Mouse (Mus musculus) hindbrain, embryonic 14.5 days (tissue): ENCODE data around the gene Supt5. TPM values are rescaled to one million over a fixed set of nuclear protein-coding genes. Genes with fewer than 3 reads are reported as not detected.
A peak's percentile ranks its signal among the peaks of the same experiment; 100 is the strongest.

ENCODE experiments used
- ATAC-seq: fragments of 200-750 bp; cut with Nextera tagmentation; 2 replicates; pipeline ENCODE4 v1.8.0; 2017; ENCODE audit warnings: moderate number of reproducible peaks, mild to moderate bottlenecking, moderate TSS enrichment, moderate library complexity; ENCODE audit not compliant: low FRiP score
- DNase-seq: peaks from one replicate; pipeline ENCODE4 v3.0.0-alpha.2; 2015; ENCODE audit warnings: low spot score
- H3K27ac ChIP-seq: fragments of 300-500 bp; sonication (generic); 2 replicates; pipeline ENCODE4 v1.5.1; 2014; ENCODE audit warnings: mild to moderate bottlenecking, moderate library complexity
- H3K27me3 ChIP-seq: fragments of 300-500 bp; sonication (generic); 2 replicates; pipeline ENCODE4 v1.6.1; 2014; ENCODE audit warnings: mild to moderate bottlenecking, low read length, mixed read lengths; ENCODE audit not compliant: control insufficient read depth, insufficient read depth
- H3K36me3 ChIP-seq: fragments of 300-500 bp; sonication (generic); replicated peaks from 2 replicates; pipeline ENCODE4 v1.6.1; 2014; ENCODE audit not compliant: control insufficient read depth, insufficient read depth
- H3K4me1 ChIP-seq: fragments of 300-500 bp; sonication (generic); replicated peaks from 2 replicates; pipeline ENCODE4 v1.6.1; 2014; ENCODE audit warnings: antibody characterized with exemption, low read length, mixed read lengths; ENCODE audit not compliant: control insufficient read depth, insufficient read depth
- H3K4me2 ChIP-seq: fragments of 300-500 bp; sonication (generic); replicated peaks from 2 replicates; pipeline ENCODE4 v1.6.1; 2014; ENCODE audit warnings: mild to moderate bottlenecking, moderate library complexity
- H3K4me3 ChIP-seq: fragments of 300-500 bp; sonication (generic); replicated peaks from 2 replicates; pipeline ENCODE4 v1.5.1; 2014; ENCODE audit warnings: mild to moderate bottlenecking, low read length
- H3K9ac ChIP-seq: fragments of 300-500 bp; sonication (generic); 2 replicates; pipeline ENCODE4 v1.6.1; 2014
- H3K9me3 ChIP-seq: fragments of 300-500 bp; sonication (generic); 2 replicates; pipeline ENCODE4 v1.6.1; 2016; ENCODE audit warnings: low read length; ENCODE audit not compliant: control insufficient read depth
- WGBS: fragments of 180-500 bp; shearing (Covaris S2); extraction: QIAGEN DNeasy Blood & Tissue Kit; methylation state at CpG from one replicate; pipeline ENCODE4 v1.1.7; 2014; 5-methylcytosine and 5-hydroxymethylcytosine counted together
- polyA plus RNA-seq: library from polyadenylated mRNA; unstranded; fragments of >200 nt; fragmentation: Nextera tagmentation; extraction: Ambion mirVana; gene quantifications from 2 replicates; pipeline ENCODE4 v1.2.1, GENCODE M21; 2014

The Supt5 gene
- polyA plus RNA-seq, 1 experiment from 2014 or later = 75.2 TPM

DNA sequence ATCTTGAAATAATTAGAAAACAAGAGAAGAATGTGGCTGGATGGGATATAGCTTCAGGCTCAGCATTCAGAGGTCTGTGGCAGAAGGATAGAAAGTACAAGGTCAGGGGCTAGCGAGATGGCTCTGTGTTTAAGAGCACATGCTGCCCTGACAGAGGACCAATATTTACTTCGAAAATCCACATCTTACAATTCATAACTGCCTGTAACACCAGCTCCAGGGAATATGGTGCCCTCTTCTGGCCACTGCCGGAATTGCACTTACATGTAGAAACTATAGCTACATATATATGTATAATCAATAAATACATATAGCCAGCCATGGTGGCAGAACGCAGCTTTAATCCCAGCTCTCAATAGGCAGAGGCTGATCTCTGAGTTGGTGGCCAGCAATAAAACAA, 6.1 kb upstream of the Supt5 start:
- Histone ChIP-seq H3K4me3 (no peak overlapping the region), H3K9ac (no peak overlapping the region), H3K27me3 (no peaks in the 10 kb centered on the region), H3K9me3 (no peaks in the 10 kb centered on the region), H3K4me2 (no peak overlapping the region), H3K27ac (no peak overlapping the region), H3K4me1 (0 out of 2 replicates have a peak, but pooled peaks cover 2% of the 10 kb centered on the region), H3K36me3 (no peaks in the 10 kb centered on the region)
- ATAC-seq (peak; percentile 18; the same call in 1 of the 2 replicates), DNase-seq (peak; percentile 84)
- 4% methylated on average over 4 of the region's 4 CpGs for WGBS

DNA sequence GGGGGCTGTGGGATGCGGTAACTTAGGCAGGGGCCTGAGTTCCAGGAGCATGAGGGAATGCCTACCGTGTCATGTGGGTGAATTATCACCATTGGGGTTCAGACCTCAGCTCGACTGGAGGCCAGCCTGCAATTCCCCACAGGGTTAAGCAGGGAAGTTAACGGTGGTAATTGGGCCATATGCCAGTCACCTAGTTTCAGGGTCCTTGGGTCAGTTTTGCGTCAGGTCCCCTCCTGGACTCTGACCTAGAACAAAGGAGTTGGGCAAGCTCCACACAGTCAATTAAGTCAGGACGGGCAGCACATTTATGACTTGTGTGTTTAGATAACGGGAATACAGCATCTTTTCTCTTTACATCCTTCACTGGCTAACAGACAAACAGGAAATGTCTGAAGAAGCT, 2.8 kb upstream of the Supt5 start:
- Histone ChIP-seq H3K36me3 (no peaks in the 10 kb centered on the region), H3K4me1 (peaks cover 14% of the 10 kb centered on the region), H3K9ac (no peak overlapping the region), H3K27me3 (no peaks in the 10 kb centered on the region), H3K9me3 (no peaks in the 10 kb centered on the region), H3K27ac (no peak overlapping the region), H3K4me3 (no peak overlapping the region), H3K4me2 (no peak overlapping the region)
- DNase-seq (no peak), ATAC-seq (no peak)
- 46% methylated on average over 7 of the region's 7 CpGs for WGBS

DNA sequence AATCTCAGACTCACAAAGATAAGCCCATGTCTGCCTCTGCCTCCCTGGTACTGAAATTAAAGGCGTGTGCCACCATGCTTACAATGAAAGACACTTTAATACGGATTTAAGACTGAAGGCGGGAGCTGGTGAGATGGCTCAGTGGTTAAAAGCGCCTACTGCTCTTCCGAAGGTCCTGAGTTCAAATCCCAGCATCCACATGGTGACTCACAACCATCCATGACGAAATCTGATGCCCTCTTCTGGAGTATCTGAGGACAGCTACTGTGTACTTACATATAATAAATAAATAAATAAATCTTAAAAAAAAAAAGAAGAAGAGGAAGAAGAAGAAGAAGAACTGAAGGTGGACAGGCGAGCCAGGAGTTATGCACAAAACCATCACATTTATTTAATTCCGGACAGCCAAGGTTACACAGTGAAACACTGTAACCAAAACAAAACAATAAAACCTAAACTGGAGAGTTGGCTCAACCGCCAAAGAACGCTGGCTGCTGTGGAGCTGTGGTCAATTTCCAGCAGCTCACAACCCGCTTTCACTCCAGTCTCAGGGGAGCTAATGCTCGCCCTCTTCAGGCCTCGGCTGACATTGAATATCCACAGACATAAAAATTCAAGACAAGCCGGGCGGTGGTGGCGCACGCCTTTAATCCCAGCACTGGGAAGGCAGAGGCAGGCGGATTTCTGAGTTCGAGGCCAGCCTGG, 819 bp upstream of the Supt5 start:
- Histone ChIP-seq H3K36me3 (peaks cover 9% of the 10 kb centered on the region; the same call in 1 of the 2 replicates), H3K4me1 (peaks cover 14% of the 10 kb centered on the region), H3K27ac (peak overlapping the region; percentile 85), H3K9me3 (no peaks in the 10 kb centered on the region), H3K27me3 (no peaks in the 10 kb centered on the region), H3K9ac (peak overlapping the region; percentile 94), H3K4me2 (peak overlapping the region; percentile 93), H3K4me3 (peak overlapping the region; percentile 88)
- ATAC-seq (no peak), DNase-seq (no peak)
- WGBS = 78% methylated on average over 19 of the region's 19 CpGs

GRCm38 (mm10) chr7:28335471-28335870, 3.1 kb downstream of the Supt5 start:
- Histone ChIP-seq H3K4me2 (no peak overlapping the region), H3K27me3 (no peaks in the 10 kb centered on the region), H3K9ac (no peak overlapping the region), H3K4me3 (no peak overlapping the region), H3K9me3 (no peaks in the 10 kb centered on the region), H3K27ac (no peak overlapping the region), H3K4me1 (peaks cover 14% of the 10 kb centered on the region), H3K36me3 (peaks cover 30% of the 10 kb centered on the region)
- ATAC-seq = no peak
- WGBS = 89% methylated on average over 2 of the region's 2 CpGs
- no peak for DNase-seq

DNA sequence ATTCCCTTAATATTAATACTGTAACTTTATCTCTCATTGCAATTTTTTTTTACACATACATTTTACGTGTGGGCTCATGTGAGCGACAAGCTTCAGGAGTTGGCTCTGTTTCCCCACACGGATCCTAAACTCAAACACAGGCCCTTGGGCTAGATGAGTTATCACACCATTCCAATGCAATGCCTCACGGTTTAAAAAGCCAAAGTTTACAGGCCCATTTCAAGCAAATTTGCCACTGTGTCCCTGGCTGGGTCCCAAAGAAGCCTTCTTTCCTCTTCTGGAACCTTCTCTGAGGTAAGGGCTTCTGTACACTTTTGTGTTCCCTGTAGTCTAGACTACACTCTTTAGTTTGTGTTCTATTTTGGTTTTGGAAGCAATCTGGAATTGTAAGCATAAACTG, 4.0 kb downstream of the Supt5 start:
- H3K27ac ChIP-seq = no peak overlapping the region
- H3K4me3 ChIP-seq = no peak overlapping the region
- 92% methylated on average over 4 of the region's 4 CpGs for WGBS
- DNase-seq (no peak), ATAC-seq (no peak)
- H3K4me2 ChIP-seq = no peak overlapping the region
- H3K27me3 ChIP-seq = no peaks in the 10 kb centered on the region
- peaks cover 39% of the 10 kb centered on the region for H3K36me3 ChIP-seq
- no peaks in the 10 kb centered on the region for H3K9me3 ChIP-seq
- H3K4me1 ChIP-seq = peaks cover 14% of the 10 kb centered on the region
- H3K9ac ChIP-seq = no peak overlapping the region

DNA sequence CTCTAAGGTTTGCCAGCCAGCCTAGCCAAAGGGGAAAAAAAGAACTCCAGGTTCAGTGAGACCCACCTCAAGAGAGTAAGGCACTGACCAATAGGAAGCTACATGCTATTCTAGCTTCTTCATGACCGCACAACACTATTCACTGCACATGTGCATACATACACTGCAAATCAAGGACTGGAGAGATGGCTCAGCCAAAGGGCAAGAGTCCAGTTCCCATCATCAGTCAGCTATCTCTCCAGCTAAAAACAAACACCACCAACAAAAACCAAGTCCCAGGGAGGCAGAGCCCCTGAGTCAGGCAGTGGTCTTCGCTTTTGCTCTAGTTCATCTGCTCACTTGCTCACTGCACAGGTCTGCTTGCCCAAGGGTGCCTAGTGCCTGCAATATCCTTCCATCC, 10.3 kb downstream of the Supt5 start:
- H3K9me3 ChIP-seq = no peaks in the 10 kb centered on the region
- H3K4me2 ChIP-seq = no peak overlapping the region
- no peak overlapping the region for H3K27ac ChIP-seq
- H3K9ac ChIP-seq = no peak overlapping the region
- WGBS = 97% methylated on average over 2 of the region's 2 CpGs
- no peaks in the 10 kb centered on the region for H3K4me1 ChIP-seq
- DNase-seq (no peak), ATAC-seq (no peak)
- H3K4me3 ChIP-seq = no peak overlapping the region
- H3K27me3 ChIP-seq = no peaks in the 10 kb centered on the region
- H3K36me3 ChIP-seq = peaks cover 90% of the 10 kb centered on the region

GRCm38 (mm10) chr7:28326457-28326856, 12.1 kb downstream of the Supt5 start:
- DNase-seq (no peak), ATAC-seq (no peak)
- Histone ChIP-seq H3K4me1 (no peaks in the 10 kb centered on the region), H3K4me3 (no peak overlapping the region), H3K9ac (no peak overlapping the region), H3K36me3 (peaks cover 100% of the 10 kb centered on the region), H3K27ac (no peak overlapping the region), H3K27me3 (no peaks in the 10 kb centered on the region), H3K9me3 (no peaks in the 10 kb centered on the region), H3K4me2 (no peak overlapping the region)
- 85% methylated on average over 4 of the region's 4 CpGs for WGBS

GRCm38 (mm10) chr7:28325293-28325692, 13.3 kb downstream of the Supt5 start:
- no peak overlapping the region for H3K4me2 ChIP-seq
- H3K9ac ChIP-seq = no peak overlapping the region
- no peak for DNase-seq
- no peaks in the 10 kb centered on the region for H3K27me3 ChIP-seq
- 97% methylated on average over 8 of the region's 8 CpGs for WGBS
- peaks cover 100% of the 10 kb centered on the region for H3K36me3 ChIP-seq
- ATAC-seq = no peak
- no peak overlapping the region for H3K27ac ChIP-seq
- H3K4me1 ChIP-seq = no peaks in the 10 kb centered on the region
- no peaks in the 10 kb centered on the region for H3K9me3 ChIP-seq
- H3K4me3 ChIP-seq = no peak overlapping the region

DNA sequence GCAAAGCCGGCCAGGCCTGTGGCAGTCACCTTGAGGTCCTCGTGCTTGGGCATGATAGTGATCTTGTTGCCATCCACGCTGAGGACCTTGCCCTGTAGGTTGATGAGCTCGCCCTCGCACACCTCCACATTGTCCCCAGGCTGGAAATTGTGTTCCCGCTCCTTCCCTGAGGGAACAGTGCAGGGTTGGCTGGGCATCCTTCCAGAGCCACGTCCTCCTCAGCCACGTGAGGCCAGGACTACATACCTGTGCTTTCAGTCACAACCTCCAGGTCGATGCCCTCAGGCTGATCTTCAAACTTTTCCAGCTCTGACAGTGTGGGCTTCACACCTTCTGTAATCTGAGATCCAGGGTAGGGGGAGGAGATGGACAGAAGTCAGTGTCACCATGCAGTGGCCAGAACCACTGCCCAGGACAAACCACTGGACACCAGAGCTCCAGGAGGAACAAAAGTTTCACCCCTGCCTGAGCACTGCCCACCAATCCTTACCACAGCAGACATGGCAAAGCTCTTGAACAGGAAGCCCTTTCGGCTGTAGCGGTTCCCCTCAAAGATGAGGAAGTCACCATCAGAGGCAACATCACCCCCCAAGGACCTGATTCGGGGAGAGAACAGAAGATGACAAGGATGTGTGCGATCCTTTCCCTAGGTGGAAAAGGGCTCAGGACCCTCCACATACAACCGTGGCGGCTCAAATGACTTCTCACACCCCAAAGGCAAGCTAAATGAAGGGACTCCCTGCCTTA, 16.4 kb downstream of the Supt5 start:
- ATAC-seq (no peak), DNase-seq (no peak)
- Histone ChIP-seq H3K4me1 (no peaks in the 10 kb centered on the region), H3K27ac (no peak overlapping the region), H3K9ac (no peak overlapping the region), H3K36me3 (peaks cover 100% of the 10 kb centered on the region), H3K4me2 (no peak overlapping the region), H3K27me3 (no peaks in the 10 kb centered on the region), H3K4me3 (no peak overlapping the region), H3K9me3 (no peaks in the 10 kb centered on the region)
- 97% methylated on average over 15 of the region's 15 CpGs for WGBS
